Mouse (Mus musculus): ENCODE data around the gene Ccdc105.

DNA sequence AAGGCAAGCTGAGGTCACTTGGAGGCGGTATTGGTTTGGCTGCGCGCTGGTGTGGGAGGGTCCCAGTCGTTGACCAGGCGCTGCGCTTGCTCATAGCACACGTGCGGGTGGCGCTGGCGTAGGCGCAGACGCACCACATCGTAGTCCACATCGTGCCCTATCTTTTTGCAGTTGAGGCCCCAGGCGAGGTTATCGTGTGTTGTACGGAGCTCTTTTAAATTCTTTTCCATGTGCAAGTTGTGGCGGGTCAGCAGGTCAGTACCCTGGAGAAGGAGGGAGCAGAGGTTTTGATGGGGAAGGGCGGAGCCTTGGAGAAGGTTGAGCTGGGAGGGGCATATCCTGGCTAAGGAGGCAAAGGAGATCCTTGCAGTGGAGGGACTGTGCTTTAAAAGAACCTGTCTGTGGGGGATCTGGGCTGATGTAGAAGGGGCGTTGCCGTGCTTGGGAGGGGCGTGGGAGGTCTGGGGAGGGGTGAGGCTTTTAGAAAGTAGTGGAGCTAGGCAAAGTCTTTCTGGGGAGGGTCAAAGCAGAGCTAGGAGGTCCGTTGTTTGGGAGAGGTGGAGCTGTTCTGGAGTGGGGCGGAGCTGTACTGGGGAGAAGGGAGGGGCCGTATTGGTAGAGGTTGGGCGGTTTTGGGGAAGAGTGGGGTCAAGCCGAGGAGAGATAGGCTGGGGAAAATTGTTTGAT, 5.7 kb downstream of the Ccdc105 start:
- TF ChIP-seq CTCF (IDR thresholded peaks at IDR 0.05; ENCODE audit: insufficient read depth, low read length) (no peak), POLR2A (IDR thresholded peaks at IDR 0.05; ENCODE audit: borderline replicate concordance, extremely low read depth, low read depth, low read length) (no peak)
